Mouse (Mus musculus): Measurements from ENCODE around the gene Acp4. TPM values are rescaled to one million over a fixed set of nuclear protein-coding genes. Genes with fewer than 3 reads are reported as not detected.
"Not testable (repeated sequence)": the region's sequence is repeated elsewhere in the genome, so short reads cannot be mapped to it uniquely, and the experiment has no call there.

Acp4 gene
- total RNA-seq, 2 experiments from 2014 or later, result not detected

GRCm38 (mm10) chr7:44235909-44236308, 21.3 kb downstream of the Acp4 start, which contains the start of gene Gm36864:
Gene Gm36864, plus strand, starts transcription at chr7:44236177.
- intact Hi-C loops (cut with DNase I), result no loop called here
- no peak for DNase-seq (ENCODE audit: extremely low spot score in 1 of 2, low spot score in 2 of 2)
- TF ChIP-seq CTCF (IDR thresholded peaks at IDR 0.05), result no peak
- no peak within 1 kb of the TSS for H3K27ac ChIP-seq
- H3K4me3 ChIP-seq, result no peak within 1 kb of the TSS

GRCm38 (mm10) chr7:44225076-44225475, 32.1 kb downstream of the Acp4 start, which contains the start of gene Klk1:
Gene Klk1, plus strand, starts transcription at chr7:44225360.
- no peak for DNase-seq (ENCODE audit: extremely low spot score in 1 of 2, low spot score in 2 of 2)
- intact Hi-C loops (cut with DNase I), result no loop called here
- TF ChIP-seq CTCF (IDR thresholded peaks at IDR 0.05), result no peak
- no peak within 1 kb of the TSS for H3K4me3 ChIP-seq
- H3K27ac ChIP-seq, result no peak within 1 kb of the TSS

GRCm38 (mm10) chr7:44222335-44222734, 34.8 kb downstream of the Acp4 start:
- H3K27ac ChIP-seq; H3K4me3 ChIP-seq; DNase-seq (ENCODE audit: extremely low spot score in 1 of 2, low spot score in 2 of 2); intact Hi-C loops (cut with DNase I): not testable (repeated sequence)

- H3K27ac ChIP-seq; H3K4me3 ChIP-seq; intact Hi-C loops (cut with DNase I); DNase-seq (ENCODE audit: extremely low spot score in 1 of 2, low spot score in 2 of 2): not testable (repeated sequence)
Observed at GRCm38 (mm10) chr7:44221601-44222000, 35.6 kb downstream of the Acp4 start.

- no peak for TF ChIP-seq CTCF (IDR thresholded peaks at IDR 0.05)
- no peak for DNase-seq (ENCODE audit: extremely low spot score in 1 of 2, low spot score in 2 of 2)
- intact Hi-C loops (cut with DNase I), result loop anchor here (5.0 kb wide), 1 partner anchor 283 kb away; the partner anchor contains the start of gene Klk15
- Histone ChIP-seq H3K4me3 (no peak within 1 kb of the TSS), H3K27ac (no peak within 1 kb of the TSS)
Observed at GRCm38 (mm10) chr7:44215645-44216044, 41.5 kb downstream of the Acp4 start, which contains the start of gene Klk1b5. Gene Klk1b5, plus strand, starts transcription at chr7:44215945.

- Histone ChIP-seq H3K4me3 (no peak overlapping the region), H3K27ac (no peak overlapping the region)
- DNase-seq (ENCODE audit: extremely low spot score in 1 of 2, low spot score in 2 of 2), result no peak
- TF ChIP-seq CTCF (IDR thresholded peaks at IDR 0.05), result no peak
- intact Hi-C loops (cut with DNase I), result no loop called here
Observed at GRCm38 (mm10) chr7:44208307-44208706, 48.9 kb downstream of the Acp4 start.

GRCm38 (mm10) chr7:44207135-44207534, 50.0 kb downstream of the Acp4 start, which contains the start of gene Klk1b4:
Gene Klk1b4, plus strand, starts transcription at chr7:44207435.
- DNase-seq (ENCODE audit: extremely low spot score in 1 of 2, low spot score in 2 of 2); H3K27ac ChIP-seq; intact Hi-C loops (cut with DNase I); H3K4me3 ChIP-seq: not testable (repeated sequence)

Other genes with a start within 250 kb of the Acp4 start
- gene Klk1b26, start 245.2 kb downstream of the Acp4 start, total RNA-seq (2021), result not detected
- not detected for gene Klk1b27, start 205.1 kb downstream of the Acp4 start, total RNA-seq (2021)
- not detected for gene Klk1b21, start 155.1 kb downstream of the Acp4 start, total RNA-seq (2021)
- gene Klk1b22, start 144.7 kb downstream of the Acp4 start, total RNA-seq (2021), result not detected
- not detected for gene Klk1b16, start 120.6 kb downstream of the Acp4 start, total RNA-seq (2021)
- gene Klk1b24, start 69.1 kb downstream of the Acp4 start, total RNA-seq (2021), result not detected
- gene Klk1b3, start 59.2 kb downstream of the Acp4 start, total RNA-seq (2021), result not detected
- not detected for gene Klk1b4, start 49.9 kb downstream of the Acp4 start, total RNA-seq (2021)
- gene Klk1b5, start 41.4 kb downstream of the Acp4 start, total RNA-seq (2021), result not detected
- not detected for gene Klk1, start 32.0 kb downstream of the Acp4 start, total RNA-seq (2021)
- not detected for gene Gm36864, start 21.2 kb downstream of the Acp4 start, total RNA-seq (2021)
- 1 to 10 TPM; 1.2 to 1.3 TPM for gene 1700028J19Rik, start 10.7 kb downstream of the Acp4 start, total RNA-seq (2021)
- gene 2410002F23Rik, start 10.7 kb downstream of the Acp4 start, total RNA-seq (2021), result 10 to 100 TPM; 70.1 to 80.9 TPM
- gene Gm15517, start 4.1 kb upstream of the Acp4 start, total RNA-seq (2021), result not detected
- 1 to 10 TPM; 4.3 TPM for gene Clec11a, start 49.5 kb upstream of the Acp4 start, total RNA-seq (2021)
- gene Shank1, start 52.9 kb upstream of the Acp4 start, total RNA-seq (2021), result 100 to 1,000 TPM; 637 to 705 TPM
- 10 to 100 TPM; 59.5 to 63.7 TPM for gene Syt3, start 126.7 kb upstream of the Acp4 start, total RNA-seq (2021)
- 1 to 10 TPM; 1.5 to 2.7 TPM for gene 1700008O03Rik, start 128.4 kb upstream of the Acp4 start, total RNA-seq (2021)
- gene Lrrc4b, start 171.6 kb upstream of the Acp4 start, total RNA-seq (2021), result 100 to 1,000 TPM; 278 to 294 TPM
- gene Aspdh, start 208.0 kb upstream of the Acp4 start, total RNA-seq (2021), result 10 to 100 TPM in 1 of 2 experiments, 1 to 10 TPM in 1; 9.8 to 10.0 TPM
- 10 to 100 TPM; 72.3 to 86.6 TPM for gene Josd2, start 210.6 kb upstream of the Acp4 start, total RNA-seq (2021)
- 100 to 1,000 TPM; 192 to 201 TPM for gene Emc10, start 239.2 kb upstream of the Acp4 start, total RNA-seq (2021)
- gene Fam71e1, start 239.2 kb upstream of the Acp4 start, total RNA-seq (2021), result 10 to 100 TPM; 15.5 to 21.0 TPM

Measured in left cerebral cortex, adult 2 months (tissue).